Mouse (Mus musculus): ENCODE data around the gene B2m. TPM values are rescaled to one million over a fixed set of nuclear protein-coding genes. Genes with fewer than 3 reads are reported as not detected.

Gene B2m
- polyA plus RNA-seq, 1 experiment, result 215 TPM

GRCm38 (mm10) chr2:122162529-122162928, 15.0 kb downstream of the B2m start:
- Histone ChIP-seq H3K36me3 (ENCODE audit: control insufficient read depth, insufficient read depth) (no peaks in the 10 kb centered on the region), H3ac (ENCODE audit: control insufficient read depth, insufficient read length, low read depth) (no peak overlapping the region), H3K79me2 (ENCODE audit: control insufficient read depth, insufficient read depth) (no peaks in the 10 kb centered on the region), H3K27me3 (ENCODE audit: control insufficient read depth, insufficient read depth, insufficient read length) (no peaks in the 10 kb centered on the region), H3K4me3 (ENCODE audit: insufficient read depth, poor library complexity, severe bottlenecking) (no peak overlapping the region), H3K79me3 (ENCODE audit: low read depth) (no peaks in the 10 kb centered on the region)
- TF ChIP-seq MAX (IDR thresholded peaks at IDR 0.05), result no peak
- TF ChIP-seq MYOG (IDR thresholded peaks at IDR 0.05; ENCODE audit: control insufficient read depth, extremely low read depth, insufficient read length), result no peak
- TF ChIP-seq FOSL1 (IDR thresholded peaks at IDR 0.05; ENCODE audit: insufficient read depth, low read length, poor library complexity, severe bottlenecking), result no peak
- TF ChIP-seq CEBPB (IDR thresholded peaks at IDR 0.05; ENCODE audit: low read depth), result no peak
- no peak for TF ChIP-seq USF1 (IDR thresholded peaks at IDR 0.05; ENCODE audit: low read depth)
- TF ChIP-seq CTCF (IDR thresholded peaks at IDR 0.05; ENCODE audit: control insufficient read depth, insufficient read depth, insufficient read length), result no peak
- TF ChIP-seq MYOD1 (IDR thresholded peaks at IDR 0.05; ENCODE audit: control insufficient read depth, insufficient read length, low read depth), result no peak

GRCm38 (mm10) chr2:122163430-122164195, 16.1 kb downstream of the B2m start:
- Histone ChIP-seq H3ac (ENCODE audit: control insufficient read depth, insufficient read length, low read depth) (peak overlapping the region; percentile 33), H3K27me3 (ENCODE audit: control insufficient read depth, insufficient read depth, insufficient read length) (no peaks in the 10 kb centered on the region), H3K4me3 (ENCODE audit: insufficient read depth, poor library complexity, severe bottlenecking) (no peak overlapping the region), H3K36me3 (ENCODE audit: control insufficient read depth, insufficient read depth) (no peaks in the 10 kb centered on the region), H3K79me2 (ENCODE audit: control insufficient read depth, insufficient read depth) (no peaks in the 10 kb centered on the region), H3K79me3 (ENCODE audit: low read depth) (no peaks in the 10 kb centered on the region)
- TF ChIP-seq CEBPB (IDR thresholded peaks at IDR 0.05; ENCODE audit: low read depth), result no peak
- TF ChIP-seq MYOD1 (IDR thresholded peaks at IDR 0.05; ENCODE audit: control insufficient read depth, insufficient read length, low read depth), result no peak
- TF ChIP-seq FOSL1 (IDR thresholded peaks at IDR 0.05; ENCODE audit: insufficient read depth, low read length, poor library complexity, severe bottlenecking), result no peak
- TF ChIP-seq MYOG (IDR thresholded peaks at IDR 0.05; ENCODE audit: control insufficient read depth, extremely low read depth, insufficient read length), result no peak
- TF ChIP-seq CTCF (IDR thresholded peaks at IDR 0.05; ENCODE audit: control insufficient read depth, insufficient read depth, insufficient read length), result no peak
- no peak for TF ChIP-seq MAX (IDR thresholded peaks at IDR 0.05)
- TF ChIP-seq USF1 (IDR thresholded peaks at IDR 0.05; ENCODE audit: low read depth), result no peak

- H3K36me3 ChIP-seq (ENCODE audit: control insufficient read depth, insufficient read depth), result no peaks in the 10 kb centered on the region
- H3K79me3 ChIP-seq (ENCODE audit: low read depth), result no peaks in the 10 kb centered on the region
- peak overlapping the region; percentile 33 for H3ac ChIP-seq (ENCODE audit: control insufficient read depth, insufficient read length, low read depth)
- no peaks in the 10 kb centered on the region for H3K27me3 ChIP-seq (ENCODE audit: control insufficient read depth, insufficient read depth, insufficient read length)
- TF ChIP-seq MAX (IDR thresholded peaks at IDR 0.05), result peak; percentile 65
- TF ChIP-seq MYOD1 (IDR thresholded peaks at IDR 0.05; ENCODE audit: control insufficient read depth, insufficient read length, low read depth), result no peak
- TF ChIP-seq CEBPB (IDR thresholded peaks at IDR 0.05; ENCODE audit: low read depth), result no peak
- no peak overlapping the region for H3K4me3 ChIP-seq (ENCODE audit: insufficient read depth, poor library complexity, severe bottlenecking)
- H3K79me2 ChIP-seq (ENCODE audit: control insufficient read depth, insufficient read depth), result no peaks in the 10 kb centered on the region
Observed at GRCm38 (mm10) chr2:122164293-122164692, 16.8 kb downstream of the B2m start.

- no peaks in the 10 kb centered on the region for H3K79me2 ChIP-seq (ENCODE audit: control insufficient read depth, insufficient read depth)
- TF ChIP-seq MYOG (IDR thresholded peaks at IDR 0.05; ENCODE audit: control insufficient read depth, extremely low read depth, insufficient read length) (no peak), MAX (IDR thresholded peaks at IDR 0.05) (no peak), CTCF (IDR thresholded peaks at IDR 0.05; ENCODE audit: control insufficient read depth, insufficient read depth, insufficient read length) (no peak), FOSL1 (IDR thresholded peaks at IDR 0.05; ENCODE audit: insufficient read depth, low read length, poor library complexity, severe bottlenecking) (no peak), USF1 (IDR thresholded peaks at IDR 0.05; ENCODE audit: low read depth) (no peak), MYOD1 (IDR thresholded peaks at IDR 0.05; ENCODE audit: control insufficient read depth, insufficient read length, low read depth) (no peak), CEBPB (IDR thresholded peaks at IDR 0.05; ENCODE audit: low read depth) (no peak)
- H3K79me3 ChIP-seq (ENCODE audit: low read depth), result no peaks in the 10 kb centered on the region
- H3K36me3 ChIP-seq (ENCODE audit: control insufficient read depth, insufficient read depth), result no peaks in the 10 kb centered on the region
- H3K4me3 ChIP-seq (ENCODE audit: insufficient read depth, poor library complexity, severe bottlenecking), result no peak overlapping the region
- H3K27me3 ChIP-seq (ENCODE audit: control insufficient read depth, insufficient read depth, insufficient read length), result no peaks in the 10 kb centered on the region
- no peak overlapping the region for H3ac ChIP-seq (ENCODE audit: control insufficient read depth, insufficient read length, low read depth)
Observed at GRCm38 (mm10) chr2:122171292-122171691, 23.8 kb downstream of the B2m start.

GRCm38 (mm10) chr2:122172188-122172587, 24.7 kb downstream of the B2m start:
- H3K79me2 ChIP-seq (ENCODE audit: control insufficient read depth, insufficient read depth), result no peaks in the 10 kb centered on the region
- no peaks in the 10 kb centered on the region for H3K36me3 ChIP-seq (ENCODE audit: control insufficient read depth, insufficient read depth)
- no peaks in the 10 kb centered on the region for H3K79me3 ChIP-seq (ENCODE audit: low read depth)
- no peak overlapping the region for H3K4me3 ChIP-seq (ENCODE audit: insufficient read depth, poor library complexity, severe bottlenecking)
- peak; percentile 58 for TF ChIP-seq CEBPB (IDR thresholded peaks at IDR 0.05; ENCODE audit: low read depth)
- TF ChIP-seq MYOD1 (IDR thresholded peaks at IDR 0.05; ENCODE audit: control insufficient read depth, insufficient read length, low read depth), result no peak
- no peaks in the 10 kb centered on the region for H3K27me3 ChIP-seq (ENCODE audit: control insufficient read depth, insufficient read depth, insufficient read length)
- H3ac ChIP-seq (ENCODE audit: control insufficient read depth, insufficient read length, low read depth), result no peak overlapping the region
